Mouse (Mus musculus) embryo, embryonic 9.5 days (tissue): ENCODE data around the gene Xrcc3.
A peak's percentile ranks its signal among the peaks of the same experiment; 100 is the strongest.

ENCODE experiments used
- DNase-seq: peaks from one replicate; pipeline ENCODE4 v3.0.0-alpha.2; 2017; ENCODE audit errors: extremely low spot score

Gene Xrcc3

DNA sequence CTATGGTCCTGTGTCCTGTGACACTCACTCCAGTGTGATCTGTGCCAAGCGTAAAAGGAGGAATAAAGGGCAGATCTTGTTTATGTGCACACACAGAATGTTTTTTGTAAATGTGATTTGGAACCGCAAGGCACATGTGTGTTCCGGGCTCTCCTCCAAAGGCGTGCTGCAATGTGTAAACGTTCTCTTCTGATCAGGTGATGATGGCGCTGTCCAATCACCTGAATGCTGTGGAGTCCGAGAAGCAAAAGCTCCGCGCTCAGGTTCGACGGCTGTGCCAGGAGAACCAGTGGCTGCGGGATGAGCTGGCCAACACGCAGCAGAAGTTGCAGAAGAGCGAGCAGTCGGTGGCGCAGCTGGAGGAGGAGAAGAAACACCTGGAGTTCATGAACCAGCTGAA is 39.5 kb downstream of the Xrcc3 start:
- DNase-seq = no peak

DNA sequence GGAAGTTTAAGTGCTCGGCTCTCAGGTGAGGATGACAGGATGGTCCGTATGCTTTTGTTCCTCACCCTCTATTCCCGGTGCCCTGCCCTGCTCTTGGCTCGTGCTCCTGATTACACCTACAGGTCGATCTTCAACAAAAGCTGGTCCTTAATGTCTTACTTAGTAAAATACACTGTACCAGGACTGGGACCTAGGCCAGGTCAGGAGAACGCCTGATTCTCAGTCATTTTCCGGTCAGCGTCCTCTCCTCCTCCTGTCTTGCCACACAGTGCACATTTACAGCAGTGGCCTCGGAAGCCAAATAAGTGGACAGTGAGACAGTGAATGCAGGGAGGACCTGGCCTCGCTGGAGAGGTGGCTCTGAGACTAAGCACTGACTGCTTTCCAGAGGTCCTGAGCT is 43.0 kb downstream of the Xrcc3 start:
- no peak for DNase-seq

DNA sequence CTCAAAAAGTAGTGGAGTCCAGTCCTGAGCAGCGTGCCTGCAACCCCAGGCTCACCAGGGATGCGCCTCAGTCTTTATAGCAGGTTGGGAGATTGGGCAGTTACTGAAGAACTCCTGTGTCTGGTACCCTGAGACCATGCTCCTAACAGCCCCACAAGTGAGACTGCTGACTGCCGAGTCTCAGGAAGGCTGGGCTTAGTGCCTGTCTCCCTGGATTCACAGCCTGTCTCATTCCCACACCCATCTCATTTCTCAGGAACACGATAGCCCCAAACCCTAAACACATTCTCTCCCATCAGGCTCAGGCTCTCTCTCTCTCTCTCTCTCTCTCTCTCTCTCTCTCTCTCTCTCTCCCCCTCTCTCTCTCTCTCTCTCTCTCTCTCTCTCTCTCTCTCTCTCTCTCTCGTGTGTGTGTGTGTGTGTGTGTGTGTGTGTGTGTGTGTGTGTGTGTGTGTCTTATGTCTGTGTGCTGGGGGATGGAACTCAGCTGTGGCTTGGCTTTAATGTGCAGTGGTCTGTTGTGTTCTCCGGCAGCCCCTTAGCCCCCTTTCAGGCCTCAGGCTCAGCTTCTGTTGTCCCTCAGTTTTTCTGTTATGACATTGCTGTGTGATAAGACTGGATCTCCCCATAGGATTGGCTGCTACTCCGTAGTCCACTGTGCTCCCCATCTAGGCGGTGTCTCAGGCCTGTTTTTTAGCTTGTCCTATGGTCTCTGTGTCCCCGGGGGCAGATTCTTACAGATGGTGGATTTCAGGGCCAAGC is 43.7 kb downstream of the Xrcc3 start:
- no peak for DNase-seq

DNA sequence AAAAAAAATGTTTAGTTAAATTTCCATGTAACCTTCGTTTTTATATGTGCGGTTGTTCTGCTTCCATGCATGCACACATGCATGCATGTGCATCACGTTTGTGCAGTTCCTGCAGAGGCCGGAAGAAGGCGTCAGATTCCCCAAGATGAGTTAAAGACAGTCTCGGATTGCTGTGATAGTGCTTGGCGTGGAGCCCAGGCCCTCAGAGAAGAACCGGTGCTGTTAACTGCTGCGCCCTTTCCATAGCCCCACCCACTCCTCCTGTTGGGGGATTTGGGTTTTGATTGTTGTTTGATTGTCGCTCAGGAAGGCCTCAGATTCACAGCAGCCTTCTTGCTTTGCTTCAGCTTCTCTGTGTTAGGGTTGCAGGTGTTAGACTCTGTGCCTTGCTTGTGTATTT is 44.4 kb downstream of the Xrcc3 start:
- no peak for DNase-seq

DNA sequence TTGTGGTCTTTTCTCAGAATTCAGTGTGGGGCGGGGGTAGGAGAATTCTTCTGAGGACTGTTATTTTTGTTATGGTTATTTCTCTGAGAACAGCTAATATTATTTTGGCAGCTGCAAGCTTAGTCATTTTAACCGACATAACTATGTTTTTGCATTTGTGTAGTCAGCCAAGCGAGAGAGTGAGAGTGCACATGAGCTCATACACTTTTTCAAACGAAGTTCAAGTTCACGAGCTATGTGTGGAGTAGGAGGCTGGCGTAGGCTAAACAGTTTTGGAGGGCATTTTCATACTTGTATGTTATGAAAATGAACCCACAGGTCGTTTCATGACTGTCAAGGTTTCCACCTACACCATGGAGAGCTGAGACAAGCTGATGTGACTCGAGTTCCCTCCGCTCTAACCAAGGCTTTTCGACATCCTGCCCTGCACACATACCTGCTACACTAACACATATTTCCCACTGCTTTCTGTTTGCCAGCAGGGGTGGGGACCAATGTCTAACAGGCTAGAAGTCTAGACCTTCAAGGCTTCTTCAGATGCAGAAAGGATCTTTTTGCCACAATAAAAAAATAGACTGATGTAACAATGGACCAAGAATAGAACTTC is 45.2 kb downstream of the Xrcc3 start:
- DNase-seq = no peak

DNA sequence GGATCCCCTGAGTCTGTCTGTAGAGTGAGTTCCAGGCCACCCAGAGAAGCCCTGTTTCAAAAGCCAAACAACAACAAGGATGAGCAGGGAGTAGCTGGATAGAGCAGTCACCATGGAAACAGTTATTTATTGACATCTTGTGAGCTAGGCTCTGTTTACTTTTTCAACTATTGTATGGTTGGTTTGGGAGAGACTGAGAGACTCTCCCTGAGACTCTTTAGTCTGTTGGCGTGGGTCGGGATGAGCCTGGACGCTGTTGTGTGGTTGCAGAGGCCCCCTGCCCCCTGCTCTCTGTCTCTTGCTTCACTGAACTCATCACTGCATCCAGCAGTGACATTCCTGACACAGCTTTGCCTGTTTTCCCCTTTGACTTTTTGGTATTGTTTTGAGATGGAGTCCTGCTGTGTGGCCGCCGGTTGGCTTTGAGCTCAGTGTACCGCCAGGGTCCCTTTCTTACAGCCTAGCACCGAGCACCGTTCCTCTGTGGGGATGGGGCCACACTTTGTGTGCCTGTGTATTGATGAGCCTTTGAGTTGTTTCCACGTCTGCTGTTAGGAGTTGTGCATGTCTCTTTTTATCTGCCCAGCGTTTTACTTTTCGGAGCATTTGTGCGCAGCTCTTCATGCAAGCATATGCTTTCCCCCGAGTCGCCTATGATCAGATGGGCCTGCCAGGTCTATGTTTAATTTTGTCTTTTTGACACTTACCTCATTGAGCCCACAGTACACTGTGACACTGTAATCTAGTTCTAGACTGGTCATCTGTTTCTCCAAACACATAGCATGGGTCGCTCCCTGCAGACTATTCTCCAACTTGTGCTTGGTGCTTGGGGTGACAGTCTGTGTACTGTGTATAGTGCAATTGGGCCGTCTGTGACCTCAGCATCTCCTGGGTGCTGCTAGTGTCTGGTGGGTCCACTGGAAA is 47.1 kb downstream of the Xrcc3 start:
- DNase-seq = peak; percentile 74

DNA sequence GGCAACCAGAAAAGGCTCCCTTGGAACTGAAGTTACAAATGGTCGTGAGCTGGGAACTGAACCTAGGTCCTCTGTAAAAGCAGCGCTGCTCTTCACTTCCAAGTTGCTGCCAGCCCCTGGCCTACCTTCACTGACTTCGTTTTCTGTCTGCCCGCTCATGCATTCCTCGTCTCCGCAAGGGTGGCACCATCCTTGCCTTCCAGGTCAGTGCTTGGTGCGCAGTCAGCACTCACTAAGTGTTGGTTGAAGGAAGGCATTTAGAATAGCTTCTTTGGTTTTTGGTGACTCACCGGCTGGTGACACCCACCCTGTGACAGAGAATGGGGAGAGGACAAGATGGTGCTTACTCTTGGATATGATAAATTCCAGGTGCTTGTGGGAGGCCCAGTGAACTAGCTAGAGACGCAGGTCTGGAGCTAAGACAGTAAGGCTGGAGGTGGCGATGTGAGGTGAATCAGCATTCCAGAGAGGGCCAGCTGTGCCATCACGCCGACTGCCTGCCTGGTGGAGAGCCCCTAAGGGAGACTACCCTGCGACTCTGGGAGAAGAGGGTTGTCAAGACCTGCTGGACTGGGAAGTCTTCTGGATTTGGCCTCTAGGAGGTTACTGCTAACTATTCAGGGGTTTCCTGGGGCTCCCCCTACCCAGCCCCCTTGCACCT is 50.9 kb downstream of the Xrcc3 start:
- DNase-seq = no peak

DNA sequence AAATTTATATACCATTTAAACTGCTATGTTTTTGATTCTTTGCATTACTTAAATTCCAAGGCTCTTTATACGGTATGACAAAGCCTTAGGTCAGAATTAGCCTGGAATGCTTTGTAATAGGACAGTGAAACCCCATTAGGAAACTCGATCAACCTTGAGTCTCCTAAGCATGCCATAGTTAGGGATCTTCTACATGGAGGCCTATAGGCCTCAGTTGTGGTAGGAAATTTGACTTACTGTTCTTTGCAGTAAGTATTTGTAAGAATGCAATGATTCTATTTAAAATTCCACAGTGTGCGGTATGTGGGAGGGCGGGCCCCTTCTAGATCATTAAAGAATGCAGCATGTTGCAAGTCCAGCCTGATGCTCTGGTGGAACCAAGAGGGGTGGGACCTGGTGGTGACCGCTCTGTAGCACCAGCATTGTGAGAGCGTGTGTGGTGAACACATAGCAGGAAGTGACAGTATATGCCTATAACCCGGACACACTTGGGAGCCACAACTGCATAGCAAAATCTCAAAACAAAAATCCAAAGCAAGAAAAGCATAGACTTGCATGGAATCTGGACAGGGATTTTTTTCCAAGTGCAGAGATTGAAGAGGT is 53.3 kb downstream of the Xrcc3 start:
- no peak for DNase-seq

DNA sequence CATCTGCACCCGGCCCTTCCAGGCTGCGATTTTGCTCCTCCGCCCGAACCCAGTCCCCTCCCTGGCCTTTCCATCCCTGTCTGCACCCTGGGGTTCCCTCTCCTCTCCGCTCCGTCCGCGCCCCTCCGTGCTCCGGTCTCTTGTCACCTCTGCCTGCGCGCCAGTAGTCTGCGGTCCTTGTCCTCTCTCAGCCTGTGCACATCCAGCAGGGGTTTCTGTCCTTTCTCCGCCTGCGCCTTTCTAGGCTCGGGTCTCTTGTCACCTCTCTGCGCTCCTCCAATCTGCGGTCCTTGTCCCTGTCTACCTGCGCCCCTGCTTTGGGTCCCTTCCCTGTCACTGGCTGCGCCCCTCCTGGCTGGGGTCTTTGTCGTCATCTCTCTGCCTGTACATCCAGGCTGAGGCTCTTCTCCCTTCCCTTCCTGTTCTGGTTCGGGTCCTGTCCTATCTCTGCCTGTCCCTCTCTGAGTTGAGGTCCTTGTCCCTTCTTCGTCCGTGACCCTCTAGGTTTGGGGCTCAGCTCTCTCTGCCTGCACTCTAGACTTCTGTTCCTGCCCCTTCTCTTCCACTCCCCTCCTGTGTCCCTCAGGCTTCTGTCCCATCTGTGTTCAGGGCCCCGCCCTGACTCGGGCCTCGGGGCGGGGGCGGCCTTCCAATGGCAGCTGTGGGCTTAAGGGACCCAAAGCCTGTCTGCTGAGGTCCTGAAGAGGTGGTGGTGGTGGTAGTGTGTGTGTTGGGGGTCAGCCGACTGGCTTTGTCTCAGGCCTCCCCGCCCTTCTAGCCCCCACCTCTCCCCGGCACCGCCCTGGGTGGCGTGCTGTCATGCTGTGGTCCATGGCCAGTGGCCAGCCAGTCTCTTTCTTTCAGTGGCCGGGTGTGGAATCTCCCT is 54.3 kb downstream of the Xrcc3 start:
- DNase-seq = peak; percentile 62

DNA sequence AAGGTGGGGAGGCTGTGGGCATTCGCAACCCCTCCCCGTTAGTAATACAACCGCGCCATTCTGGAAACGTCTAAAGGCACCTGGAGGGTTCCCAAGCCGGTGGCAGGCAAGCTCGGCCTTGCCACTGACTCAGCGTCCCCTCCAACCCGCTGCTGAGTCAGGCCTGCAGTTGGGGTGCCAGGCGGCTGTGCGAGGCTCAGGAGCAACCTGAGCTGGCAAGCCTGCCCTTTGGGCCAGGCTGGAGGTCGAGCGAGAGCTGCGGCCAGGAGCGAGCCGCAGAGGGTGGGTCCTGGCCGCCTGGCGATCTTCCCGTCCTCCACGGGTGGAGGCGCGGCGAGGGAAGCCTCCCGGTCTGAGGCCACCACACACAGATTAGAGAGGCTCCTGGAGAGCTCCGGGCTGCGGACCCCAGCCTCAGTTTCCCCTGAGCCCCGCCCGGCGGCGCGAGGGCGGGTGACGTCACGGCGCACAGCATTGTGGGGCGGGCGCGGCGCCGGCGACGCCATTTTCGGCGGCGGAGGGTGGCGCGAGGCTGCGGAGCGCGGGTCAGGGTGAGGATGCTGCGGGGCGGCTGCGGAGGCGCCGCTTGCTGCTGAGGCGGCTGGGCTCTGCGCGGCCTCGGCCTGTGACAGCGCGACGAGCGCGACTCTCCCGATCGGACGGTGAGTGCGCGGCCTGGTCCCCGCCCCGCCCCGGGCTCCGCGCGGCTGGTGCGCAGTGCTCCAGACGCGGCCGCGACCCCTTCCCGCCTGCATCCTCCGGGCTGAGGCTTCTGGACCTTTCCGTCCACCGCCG is 55.1 kb downstream of the Xrcc3 start, which contains the start of gene Klc1:
Klc1 (plus strand) TSS at position 469 of the 795 bp plus-strand sequence.
- peak; percentile 80 for DNase-seq

DNA sequence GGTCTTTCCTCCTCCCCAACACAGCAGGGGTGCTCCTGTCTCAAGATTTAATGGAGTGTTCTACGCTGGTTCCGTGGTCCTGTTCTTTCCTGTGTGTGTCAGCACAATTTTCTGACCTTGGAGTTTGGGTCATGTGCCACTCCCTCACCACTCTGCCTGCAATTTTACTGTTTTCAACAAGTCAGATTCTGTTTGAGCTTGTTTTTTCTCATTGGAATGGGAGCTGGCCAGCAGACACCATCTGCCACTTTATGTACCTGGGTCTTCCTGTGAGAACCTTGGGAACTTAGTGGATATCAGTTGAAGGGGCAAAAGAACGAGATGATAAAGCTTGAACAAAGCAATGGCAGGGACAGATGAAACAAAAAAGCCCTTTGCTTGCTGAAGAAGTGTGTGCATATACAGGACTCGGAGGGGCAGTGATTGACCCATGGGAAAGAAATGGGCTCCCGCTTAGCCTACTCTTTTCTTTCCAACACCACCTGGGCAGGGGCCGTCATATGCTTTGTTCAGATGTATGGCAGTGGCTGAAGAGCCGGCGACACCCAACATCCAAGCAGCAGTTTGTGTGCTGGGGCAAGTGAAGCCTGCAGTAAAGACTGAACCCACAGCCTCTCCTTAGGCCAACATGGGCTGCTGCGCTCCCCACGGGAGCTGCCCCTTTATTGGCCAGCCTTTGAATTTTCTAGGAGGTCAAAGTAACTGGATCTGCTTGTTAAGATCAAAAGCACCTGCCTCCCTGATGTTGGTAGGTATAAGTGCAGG is 55.9 kb downstream of the Xrcc3 start:
- DNase-seq = no peak

DNA sequence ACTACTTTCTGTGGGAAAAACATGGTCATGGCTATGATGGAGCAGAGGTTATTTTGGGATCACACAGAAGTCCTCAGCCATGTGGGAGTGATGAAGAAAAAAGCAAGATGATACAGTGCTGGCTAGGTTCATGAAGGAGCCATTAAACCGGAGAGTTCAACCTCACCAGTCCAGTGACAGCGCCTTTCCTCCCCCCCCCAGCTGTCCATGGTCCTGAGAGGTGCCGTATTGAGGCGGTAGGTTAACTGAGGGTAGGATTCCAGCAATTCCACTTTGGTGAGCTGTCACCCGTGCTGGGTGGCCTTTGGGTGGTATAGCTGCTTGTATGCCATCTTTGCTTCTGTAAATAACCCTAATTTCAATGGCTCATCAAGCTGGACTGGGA is 57.0 kb downstream of the Xrcc3 start:
- no peak for DNase-seq

DNA sequence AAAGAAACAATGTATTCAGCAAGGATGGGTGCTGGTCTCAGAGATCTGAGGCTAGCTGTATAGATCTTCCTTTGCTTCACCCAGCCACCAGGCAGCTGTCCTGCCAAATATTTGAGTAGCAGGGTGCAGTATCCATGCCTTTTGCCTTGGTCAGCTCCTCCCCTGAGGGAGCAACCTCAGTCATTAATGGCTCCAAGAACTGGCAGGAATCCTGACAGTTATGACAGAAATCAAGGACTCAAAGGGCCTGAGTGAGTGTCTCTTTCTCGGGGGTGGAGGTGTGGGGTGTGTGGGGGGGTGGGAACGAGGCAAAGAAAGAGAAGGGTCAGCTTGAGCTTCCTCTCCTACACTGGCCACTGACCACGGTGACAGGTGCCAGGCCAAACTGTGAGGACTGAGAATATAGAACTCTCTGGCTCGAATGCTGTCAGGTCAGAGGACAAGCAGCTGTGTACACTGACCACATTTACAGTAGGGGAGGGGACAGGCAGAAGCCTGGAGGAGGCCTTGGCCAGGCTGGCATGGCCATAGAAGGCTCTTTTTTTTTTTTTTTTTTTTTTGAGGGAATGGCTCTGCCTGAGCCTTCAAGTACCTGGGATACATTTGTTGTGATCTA is 57.5 kb downstream of the Xrcc3 start:
- no peak for DNase-seq

DNA sequence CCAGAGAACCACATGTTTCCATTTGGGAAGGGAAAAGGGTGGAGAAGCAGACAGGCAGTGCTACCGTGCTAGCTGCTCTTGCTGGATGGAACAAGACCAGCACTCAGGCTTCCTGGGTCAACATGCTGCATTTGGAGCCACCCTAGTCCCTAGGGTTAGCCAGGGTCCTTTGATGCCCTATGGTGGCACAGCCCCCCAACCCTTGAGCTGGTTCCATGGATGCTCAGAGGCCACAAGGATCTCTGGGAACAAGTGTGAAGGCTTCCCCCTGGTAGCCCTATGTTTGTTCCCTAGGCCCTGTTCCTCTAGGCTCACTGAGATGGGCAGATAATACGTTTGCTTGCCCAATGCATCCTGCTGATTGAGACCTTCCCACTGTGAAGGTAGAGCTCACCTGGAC is 58.4 kb downstream of the Xrcc3 start:
- no peak for DNase-seq

DNA sequence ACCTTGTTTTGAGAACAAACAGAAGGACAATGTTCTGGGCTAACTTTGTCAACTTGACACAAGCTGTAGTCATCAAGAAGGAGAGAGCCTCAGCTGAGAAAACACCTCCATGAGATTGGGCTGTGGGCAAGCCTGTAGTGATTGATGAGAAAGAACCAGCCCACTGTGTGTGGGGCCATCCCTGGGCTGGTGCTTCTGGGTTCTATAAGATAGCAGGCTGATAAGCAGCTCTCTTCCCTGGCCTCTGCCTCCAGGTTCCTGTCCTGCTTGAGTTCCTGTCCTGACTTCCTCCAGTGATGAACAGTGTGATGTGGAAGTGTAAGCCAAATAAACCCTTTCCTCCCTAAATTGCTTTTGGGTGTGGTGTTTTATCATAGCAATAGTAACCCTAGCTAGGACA is 59.0 kb downstream of the Xrcc3 start:
- no peak for DNase-seq

DNA sequence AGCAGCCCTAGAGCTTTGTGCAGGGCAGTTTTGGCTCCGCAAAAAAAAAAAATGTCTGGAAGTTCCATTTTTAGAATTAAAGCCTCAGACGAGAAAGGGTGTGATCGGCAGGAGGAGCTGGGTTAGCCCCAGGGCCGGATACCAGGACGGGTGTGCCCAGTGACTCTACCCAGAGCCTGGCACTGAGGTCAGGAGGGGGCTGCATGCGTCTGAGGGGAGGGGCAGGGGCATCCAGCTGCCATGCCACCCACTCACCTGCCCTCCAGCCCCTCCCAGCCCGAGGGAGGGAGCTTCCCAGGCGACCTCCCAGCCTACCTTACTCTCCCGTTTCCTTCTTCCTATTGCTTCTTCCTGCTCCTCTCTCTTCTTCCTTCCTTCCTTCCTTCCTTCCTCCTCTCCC is 60.3 kb downstream of the Xrcc3 start:
- no peak for DNase-seq
